Mouse (Mus musculus): ENCODE results near the gene Magi1.

Magi1 gene

DNA sequence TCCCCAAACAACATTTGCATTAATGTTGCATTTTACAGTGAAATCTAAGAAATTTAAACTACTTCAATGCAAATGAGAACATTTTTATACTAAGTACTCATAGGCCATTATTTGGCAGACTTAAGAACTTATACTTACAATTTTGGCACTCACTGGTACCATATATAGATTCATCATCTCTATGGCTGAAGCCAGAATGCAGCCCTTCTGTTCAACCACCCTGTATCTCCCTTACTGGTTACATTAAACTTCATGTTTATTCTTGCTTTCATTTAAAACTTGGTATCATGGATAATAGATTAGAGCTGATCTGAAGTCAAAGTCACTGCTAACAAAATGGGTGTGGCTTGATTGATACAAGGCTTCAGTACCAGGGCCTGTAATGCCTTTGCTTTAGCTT is 171.9 kb downstream of the Magi1 start:
- no peak for DNase-seq (ENCODE audit: low read depth)

DNA sequence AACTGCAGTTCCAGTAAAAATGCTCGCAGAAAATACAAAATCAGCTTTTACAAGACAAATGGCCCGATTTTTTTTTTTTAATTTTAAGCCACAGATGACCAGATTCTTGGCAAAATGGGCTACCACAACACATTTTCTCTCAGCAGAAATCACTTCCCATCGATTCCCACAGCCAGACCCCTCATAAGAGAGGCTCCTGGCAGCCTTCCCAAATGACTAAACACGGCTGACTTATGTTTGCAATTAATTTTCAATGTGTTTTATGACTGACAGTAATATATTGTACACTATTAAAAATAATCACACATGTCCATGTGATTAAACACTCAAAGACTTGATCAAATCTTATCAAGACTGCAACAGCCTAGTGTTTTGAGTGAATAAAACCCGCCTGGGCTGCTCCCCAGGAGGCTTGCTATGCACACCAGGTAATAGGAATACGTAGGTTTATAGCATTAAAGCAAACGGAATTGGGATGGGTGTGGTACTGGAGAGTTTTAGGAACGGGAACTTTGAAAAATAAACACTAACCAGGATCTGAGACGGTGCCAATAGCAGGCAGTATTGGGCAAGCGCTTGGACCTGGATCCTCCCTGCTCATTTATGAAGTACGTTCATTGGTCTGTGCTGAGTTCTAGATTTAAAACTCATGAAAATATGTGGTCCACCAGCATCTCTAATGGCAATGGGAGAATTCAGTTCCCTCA is 176.2 kb downstream of the Magi1 start:
- DNase-seq (ENCODE audit: low read depth) = no peak

DNA sequence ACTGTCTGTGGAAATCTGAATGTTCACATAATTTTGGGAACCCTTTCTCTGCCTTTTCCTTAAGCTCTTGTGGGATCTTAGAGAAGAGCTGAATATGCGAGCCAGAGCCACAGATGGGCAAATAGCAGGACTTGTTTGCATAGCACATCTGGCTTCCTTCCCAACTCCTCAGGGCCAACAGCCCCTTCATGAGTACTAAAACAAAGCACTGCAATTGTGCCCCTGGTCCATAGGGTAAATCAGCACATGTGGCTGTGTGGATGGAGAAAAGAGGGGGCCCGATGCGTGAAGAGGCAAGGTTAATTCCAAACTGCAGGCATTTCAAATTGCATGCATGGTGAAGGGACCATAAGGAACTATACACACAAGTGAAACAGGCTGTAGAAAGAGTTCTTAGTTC is 180.1 kb downstream of the Magi1 start:
- DNase-seq (ENCODE audit: low read depth) = no peak

DNA sequence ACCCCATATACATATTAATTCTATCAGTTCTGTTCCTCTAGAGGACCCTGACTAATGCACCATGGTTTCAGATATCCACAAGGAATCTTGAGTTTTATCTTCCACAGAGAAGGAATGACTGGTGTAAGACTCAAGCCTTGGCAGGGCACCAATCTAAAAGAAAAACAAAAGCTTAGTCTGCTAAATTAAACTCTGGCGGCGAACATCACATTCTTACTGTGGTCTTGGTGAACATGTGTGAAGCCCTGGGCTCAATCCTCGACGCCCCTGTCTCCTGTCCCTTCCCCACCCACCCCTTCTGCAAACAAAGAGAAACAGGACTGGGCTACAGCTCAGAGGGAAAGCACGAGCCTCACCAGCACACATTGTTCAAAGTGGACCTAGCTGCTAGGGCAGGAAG is 182.5 kb downstream of the Magi1 start:
- DNase-seq (ENCODE audit: low read depth) = no peak

DNA sequence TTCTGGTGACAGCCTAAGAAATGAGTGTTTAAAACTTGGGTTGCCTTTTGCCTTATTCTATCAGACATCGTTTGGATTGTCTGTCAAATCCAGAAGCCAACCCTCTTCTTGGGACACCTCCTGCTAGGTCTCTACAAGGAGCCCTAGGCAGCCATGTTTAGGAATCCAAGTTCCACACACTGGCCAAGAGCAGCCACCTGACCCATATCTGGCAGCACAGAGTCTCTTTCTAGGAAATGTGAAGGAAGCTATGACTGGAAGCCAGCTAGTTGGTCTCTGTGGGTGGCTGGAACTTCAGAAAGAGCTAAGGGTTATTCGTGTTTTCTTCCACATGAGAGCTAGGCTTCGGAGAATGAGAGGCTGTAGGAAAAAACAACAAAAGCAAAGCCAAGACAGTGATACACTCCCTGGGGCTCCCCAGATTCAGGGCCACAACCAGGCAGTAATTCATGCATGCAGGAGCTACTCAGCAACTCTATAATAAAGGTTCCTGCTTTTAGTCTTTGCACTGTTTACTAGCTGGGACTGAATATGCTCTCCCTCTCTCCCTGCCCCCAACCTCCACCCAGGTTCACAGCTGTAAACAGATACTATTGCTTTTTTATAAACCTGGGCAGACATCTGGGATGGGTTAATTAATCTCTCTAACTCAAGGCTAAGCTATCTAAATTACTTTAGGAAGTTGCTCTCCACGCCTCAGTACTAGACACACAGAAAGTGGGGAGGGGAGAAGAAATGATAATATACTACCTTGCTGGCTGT is 188.6 kb downstream of the Magi1 start:
- DNase-seq (ENCODE audit: low read depth) = no peak

DNA sequence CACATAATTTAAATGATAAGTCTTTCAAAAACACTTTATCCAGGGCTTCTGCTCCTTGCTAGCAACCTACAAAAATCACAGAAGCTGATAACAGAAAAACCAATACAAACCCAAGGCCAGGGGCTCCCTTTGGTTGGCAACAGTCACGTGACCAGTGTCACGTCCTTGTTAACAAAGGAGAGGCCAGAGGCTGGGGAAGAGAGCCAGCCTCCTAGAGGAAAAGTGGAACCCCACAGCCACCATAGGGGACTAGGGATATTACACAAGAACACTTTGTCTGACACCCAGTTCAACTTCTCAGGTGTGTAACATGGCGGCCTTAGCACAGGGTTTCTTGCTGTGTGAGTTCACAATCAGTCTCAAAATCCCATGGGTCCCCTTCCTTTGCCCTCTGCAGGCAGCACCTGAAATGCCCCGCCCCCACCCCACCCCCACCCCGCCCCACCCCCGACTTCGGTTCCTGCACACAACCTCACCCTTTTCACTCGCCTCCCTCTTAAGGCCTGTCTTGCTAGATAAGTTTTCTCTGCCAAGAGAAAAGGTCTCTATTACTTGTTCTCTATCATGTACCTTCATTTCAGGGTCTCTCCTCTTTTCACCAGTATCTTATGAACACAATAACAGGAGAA is 190.6 kb downstream of the Magi1 start:
- DNase-seq (ENCODE audit: low read depth) = no peak

DNA sequence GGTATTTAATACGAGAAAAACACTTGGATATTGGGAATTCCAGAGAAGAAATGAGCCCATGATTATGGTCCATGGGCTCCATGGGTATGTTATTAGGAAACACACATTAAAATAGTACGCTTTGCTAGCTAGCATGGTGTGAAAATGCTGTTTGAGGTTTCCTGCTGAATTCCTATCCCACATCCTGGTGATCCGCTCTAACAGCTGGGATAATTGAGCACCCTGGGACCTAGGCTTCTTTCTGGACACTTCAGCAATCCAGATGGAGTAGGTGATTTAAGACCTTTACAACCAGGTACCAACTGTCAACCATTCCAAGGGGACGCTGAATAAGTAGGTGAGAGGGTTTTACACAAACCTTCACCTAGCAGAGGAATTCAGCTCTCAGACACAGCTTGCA is 191.2 kb downstream of the Magi1 start:
- no peak for DNase-seq (ENCODE audit: low read depth)

DNA sequence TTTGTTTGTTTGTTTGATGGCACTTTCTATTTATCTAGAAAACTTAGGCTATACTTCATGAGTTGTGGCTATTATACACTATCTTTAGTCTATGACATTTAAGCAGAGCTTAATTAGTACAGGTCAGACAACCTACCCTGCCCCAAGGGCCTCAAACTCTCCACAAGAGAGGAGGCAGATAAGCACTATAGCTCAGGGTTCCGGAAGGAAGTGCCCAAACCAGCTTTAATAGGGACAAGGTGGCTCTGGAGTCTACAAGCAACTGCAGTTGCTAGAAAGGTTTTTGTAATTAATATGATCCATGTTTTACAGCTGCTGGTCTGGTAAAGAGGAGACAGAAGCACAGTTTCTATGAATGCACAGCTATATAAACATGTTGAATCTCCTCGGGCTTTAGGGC is 196.9 kb downstream of the Magi1 start:
- no peak for DNase-seq (ENCODE audit: low read depth)

DNA sequence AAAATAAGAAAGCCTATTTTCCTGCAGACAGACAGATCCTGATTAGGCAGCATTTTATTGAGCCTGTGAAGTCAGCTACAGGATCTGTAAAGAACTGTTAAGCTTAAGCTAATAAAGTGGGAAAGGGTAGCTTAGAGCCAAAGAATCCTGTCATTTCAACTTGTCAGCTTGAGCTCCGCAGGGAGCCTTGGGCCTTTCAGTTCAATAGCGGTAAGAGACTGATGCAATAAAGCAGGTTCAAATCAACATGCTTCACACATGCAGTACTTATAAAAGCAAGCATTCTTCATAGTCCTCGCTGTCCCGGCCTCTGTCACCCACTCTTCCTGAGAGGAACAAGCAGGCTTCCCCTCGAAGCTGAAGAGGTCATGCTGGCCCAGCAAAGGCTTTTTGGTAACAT is 199.0 kb downstream of the Magi1 start:
- no peak for DNase-seq (ENCODE audit: low read depth)

DNA sequence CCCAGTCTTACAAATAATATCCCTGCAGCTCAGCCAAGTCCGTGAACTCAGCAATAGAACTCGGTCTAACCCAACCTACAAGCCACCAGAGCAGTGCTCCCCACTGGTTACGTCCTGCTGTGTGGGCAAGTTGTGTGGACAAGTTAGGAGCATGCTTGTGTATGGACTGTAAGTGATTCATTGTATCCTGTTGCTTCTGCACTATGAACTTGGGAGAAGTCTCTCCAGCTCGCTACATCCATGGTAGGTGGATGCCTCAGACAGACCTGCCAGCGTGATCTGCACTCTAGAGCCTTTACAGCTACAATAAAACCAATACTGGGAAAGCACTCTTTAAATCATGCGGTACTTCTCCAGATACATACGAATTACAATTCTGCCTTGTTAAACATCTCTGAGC is 200.3 kb downstream of the Magi1 start:
- DNase-seq (ENCODE audit: low read depth) = no peak

DNA sequence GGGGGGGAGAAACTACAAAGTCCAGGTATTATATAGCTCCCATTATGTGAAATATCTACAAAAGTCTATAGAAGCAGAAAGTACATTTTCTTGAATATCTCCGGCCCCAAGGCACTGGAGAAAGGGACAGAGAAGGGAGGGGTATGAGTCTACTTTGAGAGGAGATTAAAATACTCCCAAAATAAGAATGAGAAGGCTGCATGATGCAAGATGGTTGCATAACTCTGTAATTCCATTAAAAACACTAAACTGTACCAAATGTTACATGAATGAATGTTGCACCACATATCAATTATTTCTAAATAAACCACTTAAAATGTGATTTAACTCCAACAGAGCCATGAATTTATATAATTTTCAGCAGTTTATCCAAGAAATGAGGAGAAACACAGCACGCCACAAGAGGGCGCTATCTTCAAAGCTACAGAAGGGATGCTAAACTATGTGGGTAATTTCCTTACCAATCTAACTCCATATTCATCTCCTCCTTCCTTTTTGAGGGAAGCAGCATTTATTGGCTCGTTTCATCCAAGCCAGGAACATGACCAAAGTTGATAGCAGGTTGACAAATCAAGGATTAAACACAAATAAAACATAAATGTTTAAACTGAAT is 202.7 kb downstream of the Magi1 start:
- no peak for DNase-seq (ENCODE audit: low read depth)

DNA sequence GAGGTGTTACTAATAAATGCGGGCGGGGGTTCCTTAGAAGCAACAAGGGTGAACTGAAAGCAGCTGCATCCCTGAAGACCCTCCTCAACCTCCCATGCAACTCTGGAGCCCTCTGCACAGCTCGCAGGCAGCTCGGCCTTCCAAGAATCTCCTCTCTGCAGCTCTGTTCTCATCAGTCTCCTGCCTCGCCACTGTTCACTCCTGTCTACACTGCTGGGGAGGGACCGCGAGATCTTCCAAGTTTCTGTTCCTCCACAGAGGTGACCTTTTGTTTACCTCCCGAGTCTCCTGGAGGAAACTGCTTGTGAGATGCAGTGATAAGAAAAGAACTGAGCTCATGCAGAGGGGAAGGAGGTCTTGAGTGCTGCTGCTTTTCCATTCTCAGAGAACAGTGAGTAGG is 204.8 kb downstream of the Magi1 start:
- DNase-seq (ENCODE audit: low read depth) = no peak

DNA sequence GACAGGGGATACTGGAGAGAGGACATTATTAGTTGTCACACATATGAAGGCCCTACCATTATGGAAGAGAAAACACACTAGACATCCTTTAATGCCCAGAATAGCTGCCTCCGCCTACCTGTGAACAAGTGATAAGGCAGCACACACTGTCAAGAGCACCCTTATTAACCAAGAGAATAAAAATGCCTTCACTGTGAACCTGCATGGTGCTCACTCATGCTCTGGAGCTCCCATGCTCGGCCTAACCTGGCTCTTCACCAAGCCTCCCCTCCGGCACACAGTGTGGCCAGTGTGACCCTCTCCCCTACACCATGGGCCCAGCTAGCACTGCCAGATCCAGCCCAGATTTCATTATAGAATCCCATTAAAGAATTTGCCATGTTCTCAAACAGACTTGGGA is 206.7 kb downstream of the Magi1 start:
- no peak for DNase-seq (ENCODE audit: low read depth)

DNA sequence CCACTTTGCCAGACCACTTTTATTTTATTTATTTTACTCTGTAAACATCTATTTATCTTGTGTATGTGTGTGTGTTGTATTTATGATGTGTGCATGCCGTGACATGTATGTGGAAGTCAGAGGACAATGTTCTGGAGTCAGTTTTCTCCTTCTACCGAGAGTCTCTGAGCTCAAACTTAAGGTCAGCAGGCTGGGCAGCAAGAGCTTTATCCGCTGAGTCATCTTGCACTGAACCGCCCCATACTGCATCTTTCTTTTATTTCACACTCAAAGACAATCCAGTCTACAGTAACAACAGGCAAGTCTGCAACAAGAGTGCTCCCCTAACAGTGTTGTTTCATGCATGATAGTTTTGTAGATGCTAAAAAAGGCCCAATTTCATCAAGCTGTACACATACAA is 207.7 kb downstream of the Magi1 start:
- no peak for DNase-seq (ENCODE audit: low read depth)

DNA sequence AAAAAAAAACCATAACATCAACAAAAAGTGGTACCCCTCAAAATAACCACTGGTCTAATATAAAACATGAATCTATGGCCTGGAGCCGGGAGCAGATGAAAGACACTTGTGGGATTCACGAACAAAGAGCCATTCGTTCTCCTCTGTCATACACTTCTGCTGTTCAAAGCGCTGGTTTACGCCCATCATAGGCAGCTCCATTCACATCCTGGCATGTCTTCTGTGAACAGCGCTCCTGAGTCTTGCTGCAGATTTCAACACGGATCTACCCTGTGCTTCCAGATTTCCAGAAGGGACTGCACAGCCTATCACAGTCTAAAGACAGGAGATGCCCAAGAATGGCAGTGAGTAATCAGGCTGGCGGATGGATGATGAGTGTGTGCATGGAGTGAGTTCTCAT is 208.5 kb downstream of the Magi1 start:
- DNase-seq (ENCODE audit: low read depth) = no peak

DNA sequence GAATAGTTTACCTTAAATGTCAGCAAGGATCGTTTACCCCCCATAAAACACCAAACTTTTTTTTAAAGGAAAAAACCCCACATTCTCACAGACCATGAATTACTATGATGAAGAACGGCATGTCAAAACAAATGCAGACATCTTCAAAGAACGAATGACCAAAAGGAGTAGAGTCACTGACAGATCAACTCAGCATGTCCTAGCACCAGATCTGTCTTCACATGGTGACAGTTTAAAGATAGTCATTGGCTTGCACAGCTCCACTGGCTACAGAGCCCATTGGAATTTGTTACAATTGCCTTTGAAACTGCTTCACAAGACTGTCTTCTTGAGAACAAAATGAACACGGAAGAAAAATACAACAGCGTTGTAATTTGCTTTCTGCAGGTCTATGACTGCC is 212.0 kb downstream of the Magi1 start:
- DNase-seq (ENCODE audit: low read depth) = no peak

DNA sequence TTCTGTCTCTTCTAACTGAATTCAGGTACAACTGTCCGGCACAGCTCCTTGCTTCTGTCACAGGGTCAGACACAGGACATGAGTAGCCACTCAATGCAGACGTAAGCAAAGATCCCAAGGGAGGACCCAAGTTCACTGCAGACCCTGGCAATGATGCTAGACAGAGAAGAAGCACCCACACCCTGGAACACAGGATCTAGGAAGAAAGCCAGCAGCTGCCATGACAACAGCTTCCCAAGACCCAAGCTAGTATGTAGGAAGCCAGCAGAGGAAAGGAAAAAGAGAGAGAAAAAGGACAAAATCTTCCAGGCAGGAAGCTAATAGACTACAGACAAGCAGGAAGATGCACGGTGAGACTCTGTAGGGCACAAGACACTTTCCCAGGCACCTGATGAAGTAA is 213.0 kb downstream of the Magi1 start:
- DNase-seq (ENCODE audit: low read depth) = no peak

DNA sequence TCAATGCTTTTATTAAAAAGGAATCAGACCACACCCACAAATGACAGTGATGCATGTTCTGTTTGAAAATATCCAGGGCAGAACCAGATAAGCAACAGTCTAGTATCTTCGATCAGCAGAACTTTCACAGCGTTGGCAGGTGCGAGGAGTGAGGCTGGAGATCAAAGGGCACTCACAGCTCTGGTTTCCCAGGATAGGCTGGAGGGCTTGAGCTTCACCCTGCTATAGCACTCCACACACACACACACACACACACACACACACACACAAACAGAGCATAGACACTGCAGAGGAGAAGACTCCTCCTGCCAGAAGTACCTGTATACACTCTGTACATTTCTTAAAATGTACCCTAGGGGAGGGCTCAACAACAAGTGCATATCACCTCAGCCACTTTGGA is 214.3 kb downstream of the Magi1 start:
- no peak for DNase-seq (ENCODE audit: low read depth)

DNA sequence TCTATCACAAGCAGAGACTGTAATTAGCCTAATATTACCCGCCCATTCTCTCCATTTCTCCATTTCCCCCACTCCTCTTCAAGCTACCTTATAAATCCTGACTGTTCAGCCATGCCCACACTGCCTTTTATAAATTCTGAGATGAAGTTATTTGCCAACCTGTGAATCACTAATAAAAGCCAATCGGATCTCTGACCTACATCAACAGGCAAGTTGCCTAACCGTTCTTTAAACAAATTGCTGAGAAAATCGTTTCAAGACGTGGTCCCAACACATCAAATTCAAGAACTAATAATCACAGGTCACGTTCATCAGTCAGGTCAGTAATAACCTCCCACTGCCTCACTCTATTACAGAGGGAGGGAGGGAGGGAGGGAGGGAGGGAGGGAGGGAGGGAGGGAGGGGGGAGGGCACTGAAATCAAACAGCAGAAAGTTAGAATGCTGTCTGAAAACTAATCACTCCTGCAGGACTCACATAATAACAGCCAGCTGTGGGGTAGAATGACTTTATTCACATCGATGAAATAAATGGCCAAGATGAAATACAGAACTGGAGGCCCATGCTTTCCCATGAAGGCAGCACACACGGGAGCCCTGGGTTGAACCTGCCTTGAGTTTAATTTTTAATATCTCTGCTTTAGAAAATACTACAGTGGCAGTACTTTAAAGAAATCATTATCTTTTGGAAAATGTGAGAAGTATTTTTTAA is 215.8 kb downstream of the Magi1 start:
- no peak for DNase-seq (ENCODE audit: low read depth)

DNA sequence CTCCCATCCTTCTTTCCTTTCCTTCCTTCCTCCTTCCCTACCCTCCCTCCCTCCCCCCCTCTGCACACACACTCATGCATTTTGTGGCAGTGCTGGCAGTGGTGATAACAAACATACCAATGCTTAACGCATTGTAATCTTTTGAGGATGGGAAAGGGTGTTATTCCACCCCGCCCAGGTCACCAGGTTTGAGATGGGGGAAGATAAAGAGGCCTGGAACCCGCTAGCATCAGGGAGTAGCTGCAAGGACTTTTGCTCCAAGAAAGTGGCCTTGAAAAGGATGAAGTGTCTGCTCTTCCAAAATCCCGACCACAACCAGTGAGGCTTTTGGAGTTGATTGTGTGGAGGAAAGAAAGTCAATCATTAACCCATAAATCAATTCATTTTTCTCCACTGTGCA is 218.9 kb downstream of the Magi1 start:
- DNase-seq (ENCODE audit: low read depth) = no peak

DNA sequence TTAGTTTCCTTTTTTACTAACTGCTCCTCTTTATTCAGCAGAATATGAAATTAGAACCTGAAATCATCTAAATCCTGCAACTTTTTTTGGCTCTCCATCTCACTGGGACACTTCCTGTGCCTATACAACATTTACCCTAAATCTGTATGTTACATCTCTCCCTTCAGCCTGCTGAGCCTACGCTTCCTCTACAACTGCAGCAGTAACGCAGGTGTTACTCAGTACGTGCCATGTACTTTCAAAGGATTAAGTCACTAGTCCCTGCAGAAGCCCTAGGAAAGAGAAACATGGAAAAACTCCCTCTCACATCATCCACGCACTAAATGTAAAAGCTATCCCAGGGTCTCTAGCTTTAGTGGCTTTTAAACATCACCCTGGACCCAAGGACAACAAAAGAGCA is 220.2 kb downstream of the Magi1 start:
- DNase-seq (ENCODE audit: low read depth) = no peak

DNA sequence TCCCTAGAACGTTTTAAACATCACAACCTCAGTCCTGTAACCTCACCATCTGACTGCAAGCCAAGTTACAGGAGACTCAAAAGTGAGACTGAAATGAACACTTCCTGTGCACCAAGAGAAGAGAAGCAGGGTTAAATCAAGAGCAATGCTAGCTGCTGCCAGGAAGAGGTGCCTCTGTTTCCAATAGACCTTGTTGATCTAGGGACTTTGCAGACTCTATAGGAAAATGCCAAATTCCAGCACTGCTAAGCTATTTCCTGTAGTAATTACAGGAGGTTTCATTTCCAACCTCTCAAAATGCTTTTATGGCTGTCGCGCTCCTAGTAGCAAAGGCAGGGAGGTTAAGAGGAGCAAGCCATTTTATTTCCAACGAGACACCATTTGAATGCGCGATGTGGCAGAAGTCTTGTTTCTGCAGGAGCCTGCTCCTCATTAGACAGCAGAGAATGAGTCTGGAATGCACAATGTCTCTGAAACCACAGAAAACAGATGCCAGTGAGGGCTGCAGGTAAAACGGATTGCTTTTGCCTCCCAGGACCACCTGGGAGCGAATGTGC is 222.2 kb downstream of the Magi1 start:
- DNase-seq (ENCODE audit: low read depth) = no peak
